Mouse (Mus musculus) embryo, embryonic 10 days (tissue): ENCODE results near the gene Tmc1.

Source experiments
- DNase-seq: peaks from one replicate; pipeline ENCODE4 v3.0.0-alpha.2; 2015; ENCODE audit warnings: low spot score

Tmc1 gene

DNA sequence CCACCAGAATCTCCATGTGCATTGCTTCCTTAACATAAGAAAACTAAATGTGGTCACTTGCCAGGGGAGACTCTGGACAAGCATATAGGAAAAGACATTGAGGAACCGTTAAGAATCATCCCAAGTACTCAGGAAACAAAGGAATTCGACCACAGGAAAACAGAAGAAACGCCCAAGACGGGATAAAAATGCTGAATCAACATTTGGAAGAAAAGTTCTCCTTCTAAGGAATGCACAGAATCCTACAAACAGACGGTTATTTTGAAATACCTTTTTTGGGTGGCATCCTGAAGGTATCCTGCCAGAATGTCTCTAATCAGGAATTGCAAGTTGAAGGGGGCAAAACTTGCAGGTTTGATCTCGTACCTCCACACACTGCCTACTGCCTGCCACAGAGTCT is at the start of gene Tmc1:
Gene Tmc1 (minus strand): TSS at position 329 of the 400 bp plus-strand sequence.
- no peak for DNase-seq

DNA sequence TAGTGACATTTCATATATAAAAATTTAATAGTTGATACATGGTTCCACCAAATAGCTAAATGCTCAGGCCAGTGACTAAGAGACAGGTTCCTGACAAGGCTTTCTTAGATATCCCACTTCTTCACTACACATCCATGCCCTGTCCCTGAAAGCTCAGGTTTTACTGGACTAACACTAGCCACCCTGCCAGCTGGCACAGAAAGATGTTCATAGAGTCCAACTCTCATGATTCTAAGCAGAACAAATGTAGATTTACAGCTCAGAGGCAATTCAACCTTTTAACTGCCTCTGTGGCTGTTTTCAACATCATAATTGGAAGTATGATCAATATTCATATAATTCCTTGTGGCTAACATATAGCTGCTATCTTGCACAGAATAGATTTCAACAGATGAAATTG is 47.5 kb upstream of the Tmc1 start:
- DNase-seq = no peak

DNA sequence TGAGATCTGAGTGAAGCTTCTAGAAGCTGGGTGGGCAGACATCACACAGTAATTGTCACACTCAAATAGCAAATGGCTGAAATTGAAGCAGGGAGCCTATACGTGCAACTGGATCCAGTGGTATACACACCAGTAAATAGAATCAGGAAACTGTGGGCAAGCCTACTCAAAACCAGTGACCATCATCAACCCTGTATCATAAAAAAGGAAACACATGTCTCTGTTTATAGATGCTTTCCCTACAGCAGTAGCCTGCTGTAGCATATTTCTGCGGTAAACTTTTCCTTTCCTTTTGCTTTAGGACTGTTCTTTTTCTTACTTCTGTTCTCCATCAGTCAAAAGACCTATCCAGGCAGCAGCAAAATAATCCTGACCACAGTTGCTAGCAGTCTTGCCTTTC is 25.2 kb upstream of the Tmc1 start:
- DNase-seq = no peak

DNA sequence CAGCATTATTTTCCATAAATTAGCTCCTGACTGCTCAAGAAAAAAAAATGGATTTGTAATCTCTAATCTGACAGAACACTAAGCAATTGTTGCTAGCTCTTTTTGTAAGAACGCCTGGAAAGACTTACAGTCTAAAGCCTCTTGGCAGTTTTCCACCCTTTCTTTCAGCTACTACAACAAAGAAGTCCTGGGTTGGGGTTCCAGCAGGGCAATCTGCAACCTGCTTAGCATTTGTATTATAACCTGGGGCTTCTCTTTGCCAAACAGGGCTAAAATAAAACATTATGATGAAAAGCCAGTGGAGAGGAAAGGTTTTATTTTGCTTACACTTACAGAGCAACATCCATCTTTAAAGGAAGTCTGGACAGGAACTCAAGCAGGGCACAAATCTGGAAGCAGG is 24.1 kb upstream of the Tmc1 start:
- no peak for DNase-seq

GRCm38 (mm10) chr19:20971926-20972325 is 17.9 kb upstream of the Tmc1 start:
- no peak for DNase-seq

GRCm38 (mm10) chr19:20954815-20955214 is 813 bp upstream of the Tmc1 start:
- DNase-seq = no peak

- DNase-seq = no peak
These were observed 9.6 kb downstream of the Tmc1 start for GRCm38 (mm10) chr19:20944446-20944845.

GRCm38 (mm10) chr19:20924282-20924681 is 29.7 kb downstream of the Tmc1 start:
- DNase-seq = no peak

DNA sequence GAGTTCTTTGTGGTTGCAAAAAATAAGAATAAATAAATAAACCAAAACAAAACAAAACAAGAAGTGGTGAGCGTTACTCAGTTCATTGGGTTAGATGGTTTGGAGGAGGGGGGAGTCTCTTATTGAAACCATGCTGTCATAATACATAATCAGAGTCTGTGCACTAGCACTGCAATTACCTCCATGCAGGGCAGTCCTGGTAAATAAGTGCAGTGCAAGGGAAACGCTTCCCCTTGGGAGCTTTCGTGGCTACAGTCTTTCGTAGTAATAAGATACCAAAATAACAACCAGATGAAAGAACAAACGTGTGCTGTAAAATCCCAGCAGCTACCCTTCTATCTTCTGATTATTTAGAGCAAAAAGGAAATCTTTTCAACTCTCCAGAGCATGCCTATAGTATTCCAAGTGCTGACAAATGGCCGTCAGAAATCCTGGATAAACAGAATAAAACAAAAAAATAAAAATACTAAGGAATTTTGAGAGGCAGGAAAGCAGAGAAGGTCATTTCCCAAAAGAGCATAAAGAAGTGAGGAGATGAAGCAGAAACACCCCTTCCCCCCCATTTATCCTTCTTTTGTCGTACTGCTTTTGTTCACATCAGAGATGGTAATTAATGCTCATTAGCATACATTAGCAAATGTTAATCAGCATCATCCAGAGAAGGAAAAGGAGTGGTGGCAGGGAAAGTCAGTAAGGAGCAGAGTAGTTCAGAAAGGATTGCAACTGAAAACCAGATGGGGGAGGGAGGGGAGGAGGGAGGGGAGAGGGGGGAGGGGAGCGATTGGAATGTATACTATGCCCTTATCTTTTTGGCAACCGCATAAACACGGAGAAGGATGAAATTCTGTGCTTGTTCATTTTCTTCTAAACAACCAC is 30.4 kb downstream of the Tmc1 start:
- DNase-seq = peak; percentile 19

DNA sequence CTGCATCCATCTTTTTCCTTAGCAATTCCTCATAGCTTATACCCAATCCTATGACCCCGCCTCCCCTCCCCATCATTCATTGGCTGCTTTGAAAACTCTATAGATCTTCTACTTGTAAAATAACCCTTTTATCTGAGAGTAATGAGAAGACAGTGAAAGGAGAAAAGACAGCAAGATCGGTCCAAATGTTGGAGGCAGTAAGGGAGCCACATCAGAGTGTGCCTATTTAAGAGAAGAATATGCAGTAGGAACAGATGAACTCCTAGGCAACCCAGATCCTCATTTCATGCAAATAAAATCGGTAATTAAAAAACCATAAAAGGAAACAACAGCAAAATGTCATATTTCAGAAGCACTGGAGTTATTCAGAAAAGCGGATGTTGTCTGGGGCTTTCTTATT is 35.8 kb downstream of the Tmc1 start:
- DNase-seq = no peak

GRCm38 (mm10) chr19:20915151-20915550 is 38.9 kb downstream of the Tmc1 start:
- DNase-seq = no peak

DNA sequence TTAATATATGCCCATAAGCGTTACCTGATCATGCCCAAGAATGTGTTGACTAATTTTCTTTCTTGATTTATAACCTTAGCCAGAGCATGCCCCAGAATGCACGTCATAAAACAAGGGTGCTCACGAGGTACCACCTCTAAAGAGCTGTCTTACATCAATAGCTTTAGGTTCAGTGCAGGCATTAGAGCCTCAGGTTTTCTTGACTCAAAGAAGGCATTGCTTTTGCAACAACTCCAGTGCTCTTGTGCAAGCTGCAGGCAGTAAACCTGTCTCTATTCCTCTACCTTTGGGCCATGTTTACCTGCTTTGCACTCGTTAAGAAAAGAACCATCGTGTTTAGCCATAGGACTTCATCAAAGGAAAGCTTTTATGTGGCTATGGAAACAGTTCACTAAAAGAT is 43.6 kb downstream of the Tmc1 start:
- DNase-seq = no peak

- no peak for DNase-seq
These were observed 72.8 kb downstream of the Tmc1 start for GRCm38 (mm10) chr19:20881205-20881604.

DNA sequence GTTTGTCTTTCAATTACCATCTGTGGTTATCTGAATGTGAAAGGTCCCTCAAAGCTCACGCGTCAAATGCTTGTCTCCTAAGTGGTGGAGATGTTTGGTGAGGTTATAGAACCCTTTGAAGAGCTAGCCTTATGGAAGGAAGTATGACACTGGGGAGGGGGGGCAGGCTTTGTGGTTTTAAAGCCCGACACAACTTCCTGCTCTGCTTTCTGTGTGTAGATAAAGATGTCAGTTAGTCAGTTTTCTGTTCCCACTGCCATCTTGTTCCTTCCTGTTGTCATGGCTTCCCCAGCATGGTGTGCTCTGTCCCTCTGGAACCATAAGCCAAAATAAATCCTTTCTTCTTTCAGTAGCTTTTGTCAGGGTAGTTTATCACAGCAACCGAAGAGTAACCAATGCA is 78.1 kb downstream of the Tmc1 start:
- no peak for DNase-seq

DNA sequence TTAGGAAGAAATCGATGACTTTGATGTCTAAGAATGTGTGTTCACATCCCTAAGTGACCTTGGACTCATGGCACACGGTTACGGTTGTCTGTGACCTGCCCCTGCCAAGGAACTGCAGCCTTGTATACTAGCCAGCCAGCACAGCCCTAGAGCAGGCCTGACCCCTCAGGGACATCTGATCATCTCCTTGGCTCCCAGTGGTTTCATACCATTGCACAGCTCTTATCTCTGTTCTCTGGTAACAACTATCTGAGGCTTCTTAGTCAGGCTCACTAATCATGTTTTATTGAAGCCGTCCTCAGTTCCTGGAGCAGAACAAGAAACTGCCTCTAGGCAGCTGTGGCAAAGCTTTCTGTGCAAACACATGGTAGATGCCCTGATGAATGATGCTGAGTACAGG is 92.2 kb downstream of the Tmc1 start:
- no peak for DNase-seq

DNA sequence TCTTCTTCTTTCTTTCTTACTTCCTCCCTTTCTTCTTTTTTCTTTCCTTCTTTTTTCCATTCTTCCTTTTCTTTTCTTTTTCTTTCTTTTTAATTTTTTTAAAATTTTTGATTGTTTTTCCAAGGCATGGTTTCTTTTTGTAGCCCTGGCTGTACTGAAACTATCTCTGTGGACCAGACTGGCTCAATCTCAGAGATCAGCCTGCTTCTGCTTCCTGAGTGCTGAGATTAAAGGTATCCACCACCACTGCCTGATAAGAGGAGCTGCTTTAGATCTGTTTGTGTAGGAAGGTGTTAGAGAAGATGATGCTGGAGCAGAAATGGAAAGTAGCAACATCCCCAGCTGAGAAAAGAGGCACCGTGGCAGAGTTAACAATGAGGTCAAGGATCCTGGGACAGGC is 93.7 kb downstream of the Tmc1 start:
- no peak for DNase-seq

- DNase-seq = no peak
These were observed 96.2 kb downstream of the Tmc1 start for GRCm38 (mm10) chr19:20857819-20858218.

DNA sequence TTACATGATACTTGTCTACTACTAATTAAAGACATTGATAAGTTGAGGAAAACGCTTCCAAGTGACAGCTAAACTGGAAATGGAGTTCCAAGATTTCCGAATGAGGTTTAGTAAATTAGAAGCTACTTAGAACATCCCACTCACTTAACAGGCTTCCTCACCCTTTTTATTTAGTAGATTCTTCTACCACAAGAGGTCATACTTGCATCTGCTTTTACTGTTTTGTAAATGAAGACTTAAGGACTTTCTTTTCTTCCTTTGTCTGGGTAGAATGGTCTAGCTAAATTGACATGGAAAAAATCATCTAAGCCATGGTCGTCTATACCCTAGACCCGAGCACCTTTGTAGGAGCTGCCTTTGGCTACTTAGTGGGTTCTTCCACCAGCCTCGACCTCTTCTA is 105.1 kb downstream of the Tmc1 start:
- no peak for DNase-seq

DNA sequence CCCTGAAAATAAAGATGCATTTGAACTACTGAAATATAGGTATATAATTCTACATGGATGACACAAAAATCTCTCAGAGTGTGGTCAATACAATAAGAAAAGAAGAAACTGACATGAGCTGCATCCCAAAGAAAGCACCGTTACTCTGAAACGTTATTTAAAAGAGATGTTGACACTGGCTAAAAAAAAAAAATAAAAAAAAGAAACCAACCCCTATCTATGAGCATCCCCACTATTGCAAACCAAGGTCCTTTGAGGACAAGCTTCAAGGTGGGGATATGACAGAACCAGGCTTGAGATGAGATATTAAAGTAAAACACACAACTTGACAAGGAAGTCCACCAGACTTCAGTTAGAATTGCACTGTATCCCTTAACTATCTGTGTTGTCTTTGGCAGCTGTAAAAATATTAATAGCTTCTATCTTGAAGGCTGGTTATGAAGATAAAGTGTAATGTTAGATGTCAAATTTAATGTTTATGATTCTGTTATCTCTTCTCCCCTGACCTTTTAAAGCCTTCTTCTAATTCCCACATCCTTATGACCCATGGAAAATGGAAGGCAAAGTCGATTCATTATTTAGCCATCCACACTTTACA is 106.4 kb downstream of the Tmc1 start:
- DNase-seq = no peak

DNA sequence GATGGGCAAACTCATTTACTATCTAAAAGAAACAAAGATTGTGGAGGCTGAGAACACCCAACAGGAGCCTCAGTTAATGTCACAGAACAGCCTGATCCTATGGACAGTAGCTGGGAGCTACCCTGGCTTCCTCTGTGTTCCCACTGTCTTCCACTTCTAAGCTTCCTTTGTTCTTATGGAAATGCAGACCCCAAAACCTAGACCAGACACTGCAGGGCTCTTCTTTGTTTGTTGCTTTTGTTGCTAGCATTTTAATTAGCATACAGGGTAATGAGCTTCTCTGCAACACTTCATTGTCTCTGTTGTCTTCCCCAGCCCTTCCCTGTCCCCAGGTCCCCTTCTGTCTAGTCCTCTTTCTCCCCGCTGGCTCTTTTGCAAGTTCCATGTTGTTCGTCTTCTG is 116.6 kb downstream of the Tmc1 start:
- DNase-seq = no peak

- DNase-seq = no peak
These were observed 117.8 kb downstream of the Tmc1 start for GRCm38 (mm10) chr19:20836055-20836845.

- DNase-seq = no peak
These were observed 119.1 kb downstream of the Tmc1 start for GRCm38 (mm10) chr19:20834895-20835294.

DNA sequence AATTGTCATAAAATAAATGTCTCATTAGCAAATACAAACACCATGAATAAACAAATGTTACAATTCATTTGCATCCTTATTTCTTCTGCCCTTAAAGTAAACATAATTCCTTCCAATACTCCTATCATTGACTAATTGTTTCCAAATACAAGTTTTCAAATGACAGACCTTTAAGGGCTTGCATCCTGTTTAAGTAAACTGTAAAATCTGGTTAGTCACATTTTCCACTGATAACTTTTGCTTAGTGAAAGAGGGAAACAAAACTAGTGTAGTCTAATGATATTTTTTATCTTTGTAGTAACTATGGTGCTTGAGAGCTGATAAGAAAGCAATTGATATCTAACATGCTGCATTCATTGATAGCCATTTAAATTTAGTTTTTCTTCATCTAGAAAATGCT is 154.5 kb downstream of the Tmc1 start:
- DNase-seq = no peak
